Mouse (Mus musculus) effector memory CD4-positive, alpha-beta T cell, adult 7 months (primary cell): ENCODE data around the gene Phf11b. TPM values are rescaled to one million over a fixed set of nuclear protein-coding genes. Genes with fewer than 3 reads are reported as not detected.

ENCODE experiments used
- polyA plus RNA-seq: library from polyadenylated mRNA; unstranded; fragments of 100-300 nt; shearing (Covaris generic); gene quantifications from one replicate; pipeline ENCODE4 v1.2.1, GENCODE M21; 2017

Phf11b gene
- 87.9 TPM for polyA plus RNA-seq

DNA sequence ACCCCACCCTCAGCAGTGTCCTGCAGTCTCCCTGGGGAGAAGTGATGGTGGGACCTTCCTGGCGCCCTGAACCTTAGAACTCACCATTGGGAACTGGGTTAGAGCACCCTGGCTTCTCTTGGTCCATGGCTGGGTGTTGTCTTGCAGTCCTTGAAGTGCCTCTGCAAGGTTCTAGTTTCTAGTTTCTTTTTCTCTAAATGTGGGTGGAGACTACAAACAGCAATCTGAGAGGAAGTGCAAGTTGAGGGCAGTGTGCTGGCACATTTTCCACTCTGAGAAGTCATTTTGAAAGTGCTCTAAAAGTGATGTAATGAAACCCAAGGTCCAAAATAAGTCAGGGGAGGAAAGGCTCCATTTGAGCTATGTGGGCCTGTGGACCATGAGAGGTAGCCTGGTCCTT, at the start of gene Phf11b:
TSS of gene Phf11b (minus strand) at position 163 of the 400 bp plus-strand sequence.

DNA sequence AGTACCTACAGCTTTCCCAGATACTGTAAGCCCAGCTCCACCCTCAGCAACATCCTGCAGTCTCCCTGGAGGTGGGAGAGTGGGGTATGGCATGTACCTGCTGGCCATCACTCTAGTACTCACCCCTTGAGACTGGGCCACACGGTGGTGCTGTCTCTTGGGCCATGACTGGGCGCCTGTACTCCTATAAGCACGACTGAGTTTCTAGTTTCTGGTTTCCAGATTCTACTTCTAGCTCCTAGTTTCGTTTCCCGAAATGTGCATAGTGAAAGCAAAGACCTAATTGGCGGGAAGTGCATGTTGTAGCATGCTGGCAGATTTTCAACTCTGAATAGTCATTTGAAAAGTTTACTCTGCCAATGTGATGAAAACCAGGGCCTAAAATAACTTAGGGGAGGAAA, 24.1 kb upstream of the Phf11b start, which contains the start of gene Phf11d:
TSS of gene Phf11d (minus strand) at position 227 of the 401 bp plus-strand sequence.

GRCm38 (mm10) chr14:59297391-59297790, 43.8 kb downstream of the Phf11b start, which contains the start of gene Phf11a:
TSS of gene Phf11a (minus strand) at chr14:59297522.

Other genes with a start within 250 kb of the Phf11b start
- not detected for gene 1700129C05Rik, start 198.5 kb downstream of the Phf11b start, polyA plus RNA-seq
- not detected for gene Gm5142, start 162.6 kb downstream of the Phf11b start, polyA plus RNA-seq
- gene Rcbtb1, start 140.1 kb downstream of the Phf11b start, polyA plus RNA-seq = 55.0 TPM
- 3.9 TPM for gene Gm6904, start 81.1 kb downstream of the Phf11b start, polyA plus RNA-seq
- gene Phf11a, start 43.8 kb downstream of the Phf11b start, polyA plus RNA-seq = 20.6 TPM
- gene Phf11d, start 24.1 kb upstream of the Phf11b start, polyA plus RNA-seq = 7.2 TPM
- 6.4 TPM for gene Phf11c, start 54.0 kb upstream of the Phf11b start, polyA plus RNA-seq
- gene Setdb2, start 99.5 kb upstream of the Phf11b start, polyA plus RNA-seq = 24.9 TPM
- 54.5 TPM for gene Cab39l, start 99.6 kb upstream of the Phf11b start, polyA plus RNA-seq